Mouse (Mus musculus) right cerebral cortex, postnatal 4 days (tissue): ENCODE results near the gene Adora1.
"Not testable (repeated sequence)": the region's sequence is repeated elsewhere in the genome, so short reads cannot be mapped to it uniquely, and the experiment has no call there.

Experiments used
- DNase-seq: peaks from one replicate; pipeline ENCODE4 v3.0.0-alpha.2; 2022

Gene Adora1

GRCm38 (mm10) chr1:134235391-134235921 is at the start of gene Adora1:
Gene Adora1, minus strand, starts transcription at chr1:134235431.
- DNase-seq: no peak

GRCm38 (mm10) chr1:134283108-134283507 is 47.9 kb upstream of the Adora1 start:
- DNase-seq: no peak

DNA sequence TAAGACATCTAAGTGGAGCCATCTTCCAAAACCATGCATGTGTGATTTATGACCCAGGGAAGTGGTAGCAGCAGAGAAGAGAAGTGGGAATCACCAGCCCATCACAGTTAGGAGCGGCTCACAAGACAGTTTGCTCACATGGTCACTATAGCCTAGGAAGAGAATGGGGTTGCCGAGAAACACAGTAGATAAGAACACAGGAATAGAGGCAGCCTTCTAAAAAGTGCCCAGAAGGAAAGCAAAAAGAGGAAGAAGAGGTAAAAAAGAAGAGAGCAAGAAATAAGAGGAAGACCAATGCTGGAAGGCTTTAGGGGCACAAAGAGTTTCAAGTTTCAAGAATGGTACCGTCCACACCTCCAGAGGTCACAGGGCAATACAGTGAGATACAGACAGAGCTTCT is 47.1 kb upstream of the Adora1 start:
- no peak for DNase-seq

DNA sequence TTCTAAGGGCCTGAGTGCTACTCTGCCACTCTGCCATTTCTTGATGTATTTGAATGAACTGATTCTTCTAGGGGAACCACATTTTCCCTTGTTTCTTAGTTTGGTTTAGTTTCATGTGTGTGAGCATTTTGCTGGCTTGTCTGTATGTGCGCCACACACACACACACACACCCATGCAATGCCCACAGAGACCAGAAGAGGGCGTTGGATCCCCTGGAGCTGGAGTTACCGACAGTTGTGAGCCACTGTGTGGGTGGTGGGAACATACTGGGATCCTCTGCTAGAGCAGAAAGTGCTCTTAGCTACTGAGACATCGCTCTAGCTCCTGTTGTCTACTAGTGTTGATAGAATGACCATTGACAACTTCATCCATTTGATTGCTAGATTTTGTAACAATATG is 46.3 kb upstream of the Adora1 start:
- DNase-seq: no peak

DNA sequence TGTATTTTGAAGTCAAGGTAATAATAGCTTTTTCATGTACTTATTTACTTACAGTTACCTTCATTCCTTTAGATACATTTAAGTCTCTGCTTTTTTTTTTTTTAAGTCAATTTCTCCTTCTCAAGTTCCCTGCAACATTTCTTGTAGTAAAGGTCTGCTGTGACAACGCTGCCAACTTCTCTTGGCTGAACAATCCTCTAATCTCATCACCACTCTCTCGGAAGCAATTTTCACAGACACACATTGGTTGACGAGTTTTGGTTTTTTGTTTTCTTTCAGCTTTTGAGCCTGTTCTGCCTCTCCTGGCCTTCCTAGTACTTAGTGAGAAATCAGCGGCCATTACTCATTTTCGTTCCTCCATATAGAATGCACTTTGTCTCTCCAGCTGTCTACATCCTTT is 44.9 kb upstream of the Adora1 start:
- no peak for DNase-seq

GRCm38 (mm10) chr1:134276823-134277222 is 41.6 kb upstream of the Adora1 start:
- no peak for DNase-seq

DNA sequence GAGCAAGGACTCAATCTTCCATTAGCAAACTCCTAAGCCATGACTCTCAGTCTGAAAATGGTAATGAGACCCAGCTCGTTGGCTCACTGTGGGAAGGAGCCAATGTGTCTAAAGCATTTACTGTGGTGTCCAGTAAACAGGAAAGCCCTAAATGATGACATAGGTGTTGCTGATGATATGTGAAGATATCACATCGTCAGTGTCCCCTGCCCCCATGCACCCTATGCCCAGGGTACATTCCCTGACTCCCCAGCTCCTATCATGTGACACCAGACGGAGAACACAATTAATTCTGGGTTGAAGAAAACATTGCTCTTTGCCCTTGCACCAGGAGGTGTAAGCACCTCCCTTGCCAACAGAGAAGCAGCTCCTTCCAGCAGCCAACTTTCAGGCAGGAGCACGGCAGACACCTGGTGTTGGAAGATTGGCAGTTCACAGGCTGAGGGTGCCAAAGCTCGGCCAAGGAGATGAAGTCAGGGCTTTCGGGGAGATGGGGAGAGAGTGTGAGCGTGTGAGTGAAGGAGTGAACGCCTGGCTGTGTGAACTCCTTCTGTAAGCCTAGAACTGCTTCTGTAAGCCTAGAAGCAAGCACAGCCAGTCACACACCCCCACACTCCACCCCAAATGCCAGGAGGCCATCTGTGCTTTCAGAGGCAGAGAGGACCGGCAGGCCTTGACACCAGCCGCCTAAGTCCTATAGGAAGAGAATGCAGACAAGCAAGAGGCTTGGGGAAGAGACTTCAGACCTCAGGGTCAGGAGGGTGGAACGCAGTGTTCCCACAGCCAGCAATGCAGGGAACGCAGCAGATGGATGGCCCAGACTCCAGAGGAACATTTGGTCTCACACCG is 40.6 kb upstream of the Adora1 start:
- DNase-seq: no peak

GRCm38 (mm10) chr1:134274483-134274920 is 39.3 kb upstream of the Adora1 start:
- DNase-seq: no peak

GRCm38 (mm10) chr1:134273493-134274395 is 38.5 kb upstream of the Adora1 start:
- no peak for DNase-seq

DNA sequence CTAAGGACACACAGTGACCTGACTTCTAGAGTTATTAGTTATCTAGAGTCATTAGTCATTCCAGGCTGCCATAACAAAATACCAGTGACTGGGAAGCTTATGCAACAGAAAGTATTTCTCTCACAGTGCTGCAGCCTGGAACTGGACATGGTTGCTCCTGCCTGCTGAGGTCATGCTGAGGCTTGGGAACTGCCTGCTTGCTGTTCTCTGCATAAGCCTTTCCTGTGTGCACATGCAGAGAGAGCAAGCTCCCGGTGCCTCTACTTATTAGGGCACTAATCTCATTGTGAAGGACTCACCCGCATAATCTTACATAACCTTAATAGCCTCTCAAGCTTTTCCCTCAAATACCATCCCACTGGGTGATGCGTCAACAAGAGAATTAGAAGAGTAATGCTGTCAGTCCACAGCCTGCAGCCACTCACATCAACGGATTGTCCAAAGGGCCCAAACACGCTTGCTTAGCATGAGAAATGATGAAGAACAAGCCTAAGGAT is 37.6 kb upstream of the Adora1 start:
- DNase-seq: no peak

GRCm38 (mm10) chr1:134270026-134270425 is 34.8 kb upstream of the Adora1 start:
- no peak for DNase-seq

DNA sequence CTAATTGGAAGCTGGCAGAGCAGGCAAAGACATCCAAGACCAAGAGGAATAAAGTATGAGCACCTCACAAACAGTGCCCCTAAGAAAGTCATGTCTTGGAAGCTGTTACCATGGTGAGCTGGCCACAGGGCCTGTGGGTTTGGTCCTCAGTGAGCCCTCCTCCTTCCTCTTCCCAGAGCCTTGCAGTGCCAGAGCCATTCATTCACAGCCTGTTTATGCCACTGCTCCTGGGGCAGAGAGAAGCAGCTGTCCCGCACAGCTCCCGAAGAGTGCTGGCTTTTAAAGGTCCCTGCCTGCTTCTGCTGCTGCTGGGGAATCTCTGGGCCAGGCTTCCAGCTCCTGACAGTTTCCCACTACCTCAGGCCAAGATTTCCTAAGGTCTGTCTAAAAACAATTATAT is 30.6 kb upstream of the Adora1 start:
- no peak for DNase-seq

GRCm38 (mm10) chr1:134264341-134264740 is 29.1 kb upstream of the Adora1 start:
- no peak for DNase-seq

DNA sequence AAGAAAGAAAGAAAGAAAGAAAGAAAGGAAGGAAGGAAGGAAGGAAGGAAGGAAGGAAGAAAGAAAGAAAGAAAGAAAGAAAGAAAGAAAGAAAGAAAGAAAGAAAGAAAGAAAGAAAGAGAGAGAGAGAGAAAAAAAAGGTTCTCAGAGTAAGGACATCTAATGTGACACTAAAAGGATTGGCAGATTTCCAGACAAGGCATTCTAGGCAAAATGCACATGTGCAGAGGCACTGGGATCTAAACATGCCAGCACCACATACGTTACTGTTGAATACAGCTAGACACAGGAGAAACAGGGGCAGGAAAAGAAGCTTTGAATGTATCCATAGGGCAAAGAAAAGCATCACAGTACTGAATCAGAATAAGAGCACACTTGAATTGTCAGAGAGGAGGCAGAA is 14.4 kb upstream of the Adora1 start:
- not testable (repeated sequence) for DNase-seq

GRCm38 (mm10) chr1:134246590-134246989 is 11.4 kb upstream of the Adora1 start:
- no peak for DNase-seq

DNA sequence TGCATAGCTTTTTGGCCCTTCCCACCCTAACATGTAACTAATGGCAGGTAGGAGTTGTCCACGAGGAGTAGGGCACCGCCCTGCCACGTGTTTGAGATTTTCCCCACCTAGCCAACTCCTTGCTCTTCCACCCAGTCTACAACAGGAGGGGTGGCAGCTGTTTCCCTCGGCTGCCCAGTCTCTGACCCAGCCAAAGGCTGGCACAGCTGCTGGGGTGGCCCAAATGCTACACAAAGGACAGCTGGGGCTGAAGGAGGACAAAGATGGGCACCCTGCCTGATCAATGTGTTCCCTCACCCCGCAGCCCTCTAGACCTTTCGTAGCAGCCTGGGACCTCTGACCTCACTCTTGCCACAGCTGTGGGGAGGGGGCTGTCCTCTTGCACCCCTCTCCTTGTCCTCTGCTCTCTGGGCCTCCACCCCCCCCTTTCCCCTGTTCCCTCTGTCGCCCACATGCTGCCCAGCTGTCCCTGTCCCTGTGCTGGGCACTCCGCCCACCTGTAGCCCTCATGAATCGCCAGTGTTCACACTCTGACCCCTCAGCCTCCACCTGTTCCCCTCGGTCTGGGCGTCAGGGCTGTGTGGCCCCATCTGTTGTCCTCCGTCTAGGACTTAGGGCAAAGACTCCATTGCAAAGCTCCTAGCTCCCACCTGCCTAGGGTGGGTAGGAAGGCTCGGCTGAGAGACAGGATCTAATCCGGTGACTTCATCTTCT is 9.9 kb upstream of the Adora1 start:
- DNase-seq: no peak

DNA sequence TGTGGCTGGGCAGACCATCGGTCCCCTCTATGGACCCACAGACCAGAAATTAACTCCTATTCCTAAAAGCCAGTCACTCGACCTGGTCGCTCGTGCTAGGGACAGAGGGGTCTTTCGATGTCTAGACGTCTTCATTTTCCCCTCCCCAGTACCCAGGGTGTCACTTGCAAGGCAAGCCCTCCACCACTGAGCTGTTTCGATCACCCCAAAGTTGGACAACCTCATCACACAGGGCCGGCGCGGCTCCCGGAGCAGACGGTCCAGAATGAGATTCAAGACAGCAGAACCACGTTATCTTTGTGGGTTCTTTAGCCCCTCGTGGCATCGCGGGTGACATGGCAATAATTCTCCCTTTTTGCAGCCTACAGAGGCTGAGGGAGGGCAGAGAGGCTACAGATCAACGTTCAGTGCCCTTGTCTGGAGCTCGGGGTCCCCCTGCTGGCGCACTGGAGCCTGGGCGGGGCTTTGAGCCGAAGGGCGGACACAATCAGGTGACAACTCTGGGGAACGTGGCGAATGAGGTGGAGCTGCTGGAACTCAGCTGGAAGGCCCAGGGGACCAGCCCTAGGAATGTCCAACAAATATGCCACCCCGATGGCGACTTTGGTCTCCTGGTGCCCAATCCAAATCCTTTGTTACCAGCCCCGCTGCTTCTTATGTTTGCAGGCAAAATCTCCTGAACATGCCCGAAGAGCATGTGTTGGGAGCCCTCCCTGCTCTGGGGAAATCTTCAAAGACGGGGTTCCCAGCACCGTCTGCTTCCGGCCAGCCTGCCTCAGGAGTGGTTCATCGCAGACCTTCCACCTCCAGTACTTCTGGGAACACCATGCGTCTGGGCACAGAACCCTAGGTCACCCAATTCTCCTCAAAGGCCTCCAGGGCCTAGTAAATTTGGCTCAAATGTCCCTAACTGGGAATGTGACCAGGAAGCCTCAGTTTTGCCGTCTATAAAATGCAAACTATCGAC is 9.0 kb upstream of the Adora1 start:
- DNase-seq: peak; percentile 92

GRCm38 (mm10) chr1:134243505-134243904 is 8.3 kb upstream of the Adora1 start:
- no peak for DNase-seq

DNA sequence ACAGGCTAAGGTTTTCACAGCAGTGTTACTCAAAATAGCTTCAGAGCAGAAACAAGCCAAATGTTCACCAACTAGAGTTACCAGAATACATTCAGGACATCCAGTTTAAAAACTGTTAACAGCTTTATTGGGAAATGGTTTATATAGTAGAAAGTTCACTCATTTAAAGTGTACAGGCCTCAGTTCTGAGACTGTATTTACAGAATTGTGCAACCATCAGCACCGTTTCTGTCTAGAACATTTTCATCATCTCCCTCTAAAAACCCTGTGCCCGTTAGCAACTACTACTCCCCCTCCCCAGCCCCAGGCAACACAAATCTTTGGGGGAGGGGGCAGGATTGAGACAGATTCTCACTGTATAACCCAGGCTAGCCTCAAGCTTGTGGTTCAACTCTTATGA is 7.1 kb upstream of the Adora1 start:
- DNase-seq: no peak

DNA sequence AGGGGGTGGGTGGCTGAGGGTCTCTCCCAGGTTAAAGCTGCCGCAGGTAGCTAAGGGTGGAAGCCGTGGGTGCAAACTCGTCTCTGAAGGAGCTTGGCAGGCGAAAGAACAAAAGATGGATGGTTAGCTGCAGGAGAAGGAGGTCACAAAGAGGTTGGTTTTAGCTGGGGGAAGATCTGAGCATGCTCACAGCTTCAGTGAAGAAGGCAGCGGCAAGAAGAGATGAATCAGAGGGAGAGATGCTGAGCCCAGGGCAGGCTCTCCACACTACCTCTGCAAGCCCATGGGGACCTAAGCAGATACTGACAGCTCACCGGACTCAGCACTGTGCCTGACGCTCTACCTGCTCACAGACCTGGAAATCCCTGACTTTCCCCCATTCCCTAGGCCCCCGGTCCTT is 6.1 kb upstream of the Adora1 start:
- DNase-seq: no peak

DNA sequence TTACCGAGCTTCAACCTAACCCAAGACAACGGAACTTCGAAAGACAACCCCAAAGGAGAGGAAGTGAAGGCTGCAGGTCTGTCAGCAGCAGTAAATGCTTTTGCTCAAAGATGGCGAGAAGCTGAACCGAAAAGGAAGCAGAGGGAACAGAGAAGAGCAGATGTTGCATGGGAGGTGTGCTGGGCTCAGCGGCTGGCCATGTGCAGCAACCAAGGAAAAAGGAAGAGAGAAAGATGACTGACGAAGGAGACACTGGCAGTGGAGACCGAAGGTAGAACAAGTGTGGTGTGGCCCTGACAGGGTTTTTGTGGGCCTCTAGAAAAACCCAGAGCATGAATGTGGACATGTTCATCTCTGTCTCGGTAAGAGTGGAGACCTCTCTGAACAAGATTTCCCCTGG is 5.5 kb upstream of the Adora1 start:
- no peak for DNase-seq

DNA sequence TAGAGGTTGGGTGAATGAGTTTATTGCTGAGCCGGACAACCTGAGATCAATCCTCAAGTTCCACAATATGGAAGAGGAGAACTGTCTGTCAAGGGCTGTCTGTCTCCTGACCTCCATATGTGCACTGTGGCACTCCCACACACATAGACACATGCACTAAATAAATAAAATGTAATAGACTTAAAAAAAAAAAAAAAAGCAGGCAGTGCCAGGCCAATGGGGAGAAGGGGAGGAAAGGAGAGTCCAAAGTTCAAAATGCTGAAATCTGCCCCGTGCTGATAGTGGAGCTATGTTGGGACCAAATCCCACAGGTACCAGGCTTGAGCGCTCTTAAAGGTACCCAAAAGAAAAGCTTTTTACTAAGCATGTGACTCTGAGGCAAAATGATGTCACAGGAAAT is 2.2 kb upstream of the Adora1 start:
- no peak for DNase-seq
